Mouse (Mus musculus): ENCODE measurements at regions not wholly inside any gene's neighbourhood (a gene's known extent, or its start where the extent isn't known, plus 50 kb on each side); places are given as distances from the start of the nearest gene placed in this dataset.
A peak's percentile ranks its signal among the peaks of the same experiment; 100 is the strongest.

- TF ChIP-seq CTCF (IDR thresholded peaks at IDR 0.05; ENCODE audit: extremely low read depth, insufficient read depth, low read length) (peak; percentile 25; the same call in 1 of the 2 replicates), POLR2A (IDR thresholded peaks at IDR 0.05; ENCODE audit: extremely low read depth, insufficient read depth, low read length) (no peak)
Observed at GRCm38 (mm10) chr3:46998916-46999315, 550.9 kb upstream of the Pabpc4l start.

Measured in cortical plate, adult 2 months (tissue).